Mouse (Mus musculus) MEL (cell line): Measurements from ENCODE around the gene Csnk1d.

ENCODE experiments used
- CTCF ChIP-seq, 3 experiments: IDR thresholded peaks in 2 of 3; conservative IDR thresholded peaks in 1 of 3; 2 replicates each; pipeline ENCODE4 v1.5.1; 2011 to 2012; ENCODE audit warnings: low read length in 3 of 3, low read depth in 2 of 3, mild to moderate bottlenecking in 2 of 3, improper control_type of control experiment in 1 of 3, inconsistent platforms in 1 of 3, mixed read lengths in 1 of 3, moderate library complexity in 1 of 3; ENCODE audit not compliant: control insufficient read depth in 1 of 3, insufficient read depth in 1 of 3, poor library complexity in 1 of 3, severe bottlenecking in 1 of 3
- TAL1 ChIP-seq: IDR thresholded peaks from 2 replicates; pipeline ENCODE4 v1.6.1; 2012; ENCODE audit warnings: mild to moderate bottlenecking, inconsistent platforms, low read length, moderate library complexity, mixed read lengths

DNA sequence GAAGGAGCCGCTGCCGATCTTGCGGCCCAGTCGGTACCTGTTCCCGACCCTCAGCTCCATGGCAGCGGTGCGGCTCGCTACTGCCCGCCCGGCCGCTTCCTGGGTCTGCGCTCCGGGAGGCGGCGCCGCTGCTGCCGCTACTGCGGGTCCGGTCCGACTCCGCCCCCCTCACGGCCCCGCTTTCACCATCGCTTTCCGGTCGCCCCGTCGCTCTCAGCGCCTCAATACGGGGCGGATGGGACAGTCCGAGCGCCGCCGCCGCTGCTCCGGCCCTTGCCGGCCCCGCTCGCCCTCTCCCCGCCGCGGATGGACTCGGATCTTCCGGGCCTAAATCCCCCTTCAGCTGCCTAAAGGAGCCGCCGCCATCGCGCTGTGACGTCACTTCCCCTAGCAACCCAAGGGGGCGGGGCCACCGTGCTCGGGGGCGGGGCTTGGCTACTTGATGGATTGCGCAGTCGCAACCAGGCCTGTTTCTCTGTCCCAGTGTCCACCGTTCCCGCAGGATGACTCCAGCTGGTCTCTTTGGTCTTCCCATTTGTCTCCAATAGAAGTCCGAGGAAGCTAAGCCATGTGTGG is at the start of gene Csnk1d:
- TF ChIP-seq TAL1 (no peak), CTCF (IDR thresholded peaks at IDR 0.05 in 2 of 3, conservative IDR thresholded peaks at IDR 0.05 in 1 of 3; ENCODE audit: control insufficient read depth in 1 of 3, insufficient read depth in 1 of 3, low read depth in 2 of 3, low read length in 3 of 3, poor library complexity in 1 of 3, severe bottlenecking in 1 of 3) (no peak)
